Mouse (Mus musculus) midbrain, embryonic 11.5 days (tissue): ENCODE measurements around the gene Tgm2. TPM values are rescaled to one million over a fixed set of nuclear protein-coding genes. Genes with fewer than 3 reads are reported as not detected.

Experiments used
- ATAC-seq: fragments of 200-750 bp; cut with Nextera tagmentation; 2 replicates; pipeline ENCODE4 v1.8.0; 2017; ENCODE audit warnings: moderate TSS enrichment, moderate library complexity; ENCODE audit not compliant: low FRiP score
- DNase-seq: peaks from one replicate; pipeline ENCODE4 v3.0.0; 2015; ENCODE audit warnings: low spot score; ENCODE audit errors: missing footprints
- H3K27ac ChIP-seq: fragments of 300-500 bp; sonication (generic); 2 replicates; pipeline ENCODE4 v1.5.1; 2014; ENCODE audit warnings: low read depth, low read length
- H3K27me3 ChIP-seq: fragments of 300-500 bp; sonication (generic); 2 replicates; pipeline ENCODE4 v1.6.1; 2014; ENCODE audit warnings: mild to moderate bottlenecking, low read length, moderate library complexity, mixed read lengths; ENCODE audit not compliant: control insufficient read depth, insufficient read depth
- H3K36me3 ChIP-seq: fragments of 300-500 bp; sonication (generic); 2 replicates; pipeline ENCODE4 v1.6.1; 2014; ENCODE audit warnings: mild to moderate bottlenecking, low read length, moderate library complexity, mixed read lengths; ENCODE audit not compliant: control insufficient read depth, insufficient read depth
- H3K4me1 ChIP-seq: fragments of 300-500 bp; sonication (generic); 2 replicates; pipeline ENCODE4 v1.6.1; 2014; ENCODE audit warnings: low read length; ENCODE audit not compliant: control insufficient read depth, insufficient read depth
- H3K4me2 ChIP-seq: fragments of 300-500 bp; sonication (generic); 2 replicates; pipeline ENCODE4 v1.6.1; 2014; ENCODE audit warnings: mild to moderate bottlenecking, moderate library complexity
- H3K4me3 ChIP-seq: fragments of 300-500 bp; sonication (generic); 2 replicates; pipeline ENCODE4 v1.5.1; 2014; ENCODE audit warnings: low read depth, low read length
- H3K9ac ChIP-seq: fragments of 300-500 bp; sonication (generic); 2 replicates; pipeline ENCODE4 v1.6.1; 2014; ENCODE audit warnings: low read length
- H3K9me3 ChIP-seq: fragments of 300-500 bp; sonication (generic); 2 replicates; pipeline ENCODE4 v1.6.1; 2016; ENCODE audit warnings: low read length; ENCODE audit not compliant: control insufficient read depth
- WGBS: fragments of 180-500 bp; shearing (Covaris S2); extraction: QIAGEN DNeasy Blood & Tissue Kit; methylation state at CpG from one replicate; pipeline ENCODE4 v1.1.7; 2014; 5-methylcytosine and 5-hydroxymethylcytosine counted together
- polyA plus RNA-seq: library from polyadenylated mRNA; unstranded; fragments of >200 nt; fragmentation: Nextera tagmentation; extraction: Ambion mirVana; gene quantifications from 2 replicates; pipeline ENCODE4 v1.2.1, GENCODE M21; 2014

Tgm2 gene
- polyA plus RNA-seq, 1 experiment from 2014 or later = 5.8 TPM

- Histone ChIP-seq H3K4me2 (no peak overlapping the region), H3K36me3 (no peaks in the 10 kb centered on the region), H3K9me3 (no peaks in the 10 kb centered on the region), H3K27ac (no peak overlapping the region), H3K4me1 (peaks cover 2% of the 10 kb centered on the region), H3K9ac (no peak overlapping the region), H3K27me3 (no peaks in the 10 kb centered on the region; the same call in 1 of the 2 replicates), H3K4me3 (no peak overlapping the region)
- DNase-seq (no peak), ATAC-seq (no peak)
- 88% methylated on average over 8 of the region's 8 CpGs for WGBS
Measured at GRCm38 (mm10) chr2:158146971-158147370, 735 bp upstream of the Tgm2 start.

- no peak for DNase-seq
- H3K9me3 ChIP-seq = no peaks in the 10 kb centered on the region
- peak overlapping the region; percentile 53; the same call in 1 of the 2 replicates for H3K4me2 ChIP-seq
- H3K27me3 ChIP-seq = no peaks in the 10 kb centered on the region; the same call in 1 of the 2 replicates
- peaks cover 2% of the 10 kb centered on the region for H3K4me1 ChIP-seq
- peak overlapping the region; percentile 31 for H3K4me3 ChIP-seq
- ATAC-seq = no peak
- H3K9ac ChIP-seq = peak overlapping the region; percentile 51
- WGBS = 64% methylated on average over 5 of the region's 5 CpGs
- H3K27ac ChIP-seq = no peak overlapping the region
- no peaks in the 10 kb centered on the region for H3K36me3 ChIP-seq
Measured at GRCm38 (mm10) chr2:158145528-158146065, 639 bp downstream of the Tgm2 start.

- Histone ChIP-seq H3K4me2 (no peak overlapping the region), H3K9me3 (no peaks in the 10 kb centered on the region), H3K4me1 (peaks cover 2% of the 10 kb centered on the region), H3K36me3 (no peaks in the 10 kb centered on the region), H3K4me3 (no peak overlapping the region), H3K9ac (no peak overlapping the region), H3K27ac (no peak overlapping the region), H3K27me3 (no peaks in the 10 kb centered on the region; the same call in 1 of the 2 replicates)
- DNase-seq (no peak), ATAC-seq (no peak)
- WGBS = 86% methylated on average over 6 of the region's 6 CpGs
Measured at GRCm38 (mm10) chr2:158144750-158145527, 1.3 kb downstream of the Tgm2 start.

- H3K4me1 ChIP-seq = peaks cover 2% of the 10 kb centered on the region
Measured at GRCm38 (mm10) chr2:158144263-158144662, 2.0 kb downstream of the Tgm2 start.

GRCm38 (mm10) chr2:158143816-158144215 is 2.4 kb downstream of the Tgm2 start:
- no peak overlapping the region for H3K4me3 ChIP-seq
- no peak overlapping the region for H3K4me2 ChIP-seq
- ATAC-seq (no peak), DNase-seq (no peak)
- peaks cover 2% of the 10 kb centered on the region for H3K4me1 ChIP-seq
- no peak overlapping the region for H3K27ac ChIP-seq
- no peak overlapping the region for H3K9ac ChIP-seq
- H3K9me3 ChIP-seq = no peaks in the 10 kb centered on the region
- H3K27me3 ChIP-seq = no peaks in the 10 kb centered on the region; the same call in 1 of the 2 replicates
- WGBS = 50% methylated on average over 3 of the region's 3 CpGs
- H3K36me3 ChIP-seq = no peaks in the 10 kb centered on the region

More at GRCm38 (mm10) chr2:158144263-158144662, 2.0 kb downstream of the Tgm2 start:
- H3K27ac ChIP-seq = no peak overlapping the region
- no peak overlapping the region for H3K4me3 ChIP-seq
- no peak overlapping the region for H3K4me2 ChIP-seq
- H3K9me3 ChIP-seq = no peaks in the 10 kb centered on the region
- no peaks in the 10 kb centered on the region for H3K36me3 ChIP-seq
- WGBS = 46% methylated on average over 8 of the region's 8 CpGs
- H3K27me3 ChIP-seq = no peaks in the 10 kb centered on the region; the same call in 1 of the 2 replicates
- DNase-seq (no peak), ATAC-seq (no peak)
- no peak overlapping the region for H3K9ac ChIP-seq

- Histone ChIP-seq H3K36me3 (no peaks in the 10 kb centered on the region), H3K27ac (no peak overlapping the region), H3K9ac (no peak overlapping the region), H3K4me3 (no peak overlapping the region), H3K27me3 (no peaks in the 10 kb centered on the region; the same call in 1 of the 2 replicates), H3K4me1 (peaks cover 2% of the 10 kb centered on the region), H3K4me2 (no peak overlapping the region), H3K9me3 (no peaks in the 10 kb centered on the region)
- ATAC-seq = no peak
- no peak for DNase-seq
- 81% methylated on average over 18 of the region's 18 CpGs for WGBS
Measured at GRCm38 (mm10) chr2:158142981-158143380, 3.3 kb downstream of the Tgm2 start.

- Histone ChIP-seq H3K27ac (no peak overlapping the region), H3K4me2 (no peak overlapping the region), H3K4me3 (no peak overlapping the region), H3K27me3 (no peaks in the 10 kb centered on the region; the same call in 1 of the 2 replicates), H3K4me1 (peaks cover 2% of the 10 kb centered on the region), H3K36me3 (no peaks in the 10 kb centered on the region), H3K9me3 (no peaks in the 10 kb centered on the region), H3K9ac (no peak overlapping the region)
- no peak for DNase-seq
- 90% methylated on average over 7 of the region's 7 CpGs for WGBS
- ATAC-seq = no peak
Measured at GRCm38 (mm10) chr2:158141690-158142440, 4.4 kb downstream of the Tgm2 start.

- no peaks in the 10 kb centered on the region for H3K36me3 ChIP-seq
- DNase-seq = no peak
- peaks cover 2% of the 10 kb centered on the region for H3K4me1 ChIP-seq
- 79% methylated on average over 7 of the region's 7 CpGs for WGBS
- H3K4me2 ChIP-seq = no peak overlapping the region
- no peaks in the 10 kb centered on the region for H3K9me3 ChIP-seq
- no peak overlapping the region for H3K9ac ChIP-seq
- ATAC-seq = no peak
- H3K27me3 ChIP-seq = no peaks in the 10 kb centered on the region; the same call in 1 of the 2 replicates
- no peak overlapping the region for H3K27ac ChIP-seq
- no peak overlapping the region for H3K4me3 ChIP-seq
Measured at GRCm38 (mm10) chr2:158141271-158141670, 5.0 kb downstream of the Tgm2 start.

GRCm38 (mm10) chr2:158140664-158141063 is 5.6 kb downstream of the Tgm2 start:
- Histone ChIP-seq H3K9me3 (no peaks in the 10 kb centered on the region), H3K4me2 (no peak overlapping the region), H3K4me3 (no peak overlapping the region), H3K9ac (no peak overlapping the region), H3K27ac (no peak overlapping the region), H3K4me1 (peaks cover 2% of the 10 kb centered on the region), H3K27me3 (no peaks in the 10 kb centered on the region; the same call in 1 of the 2 replicates), H3K36me3 (no peaks in the 10 kb centered on the region)
- no peak for DNase-seq
- no peak for ATAC-seq
- 88% methylated on average over 5 of the region's 5 CpGs for whole genome bisulfite sequencing
